Mouse (Mus musculus): ENCODE measurements around the gene Rhbdd2. TPM values are rescaled to one million over a fixed set of nuclear protein-coding genes. Genes with fewer than 3 reads are reported as not detected.

Gene Rhbdd2
- total RNA-seq, 1 experiment, result 15.7 TPM

DNA sequence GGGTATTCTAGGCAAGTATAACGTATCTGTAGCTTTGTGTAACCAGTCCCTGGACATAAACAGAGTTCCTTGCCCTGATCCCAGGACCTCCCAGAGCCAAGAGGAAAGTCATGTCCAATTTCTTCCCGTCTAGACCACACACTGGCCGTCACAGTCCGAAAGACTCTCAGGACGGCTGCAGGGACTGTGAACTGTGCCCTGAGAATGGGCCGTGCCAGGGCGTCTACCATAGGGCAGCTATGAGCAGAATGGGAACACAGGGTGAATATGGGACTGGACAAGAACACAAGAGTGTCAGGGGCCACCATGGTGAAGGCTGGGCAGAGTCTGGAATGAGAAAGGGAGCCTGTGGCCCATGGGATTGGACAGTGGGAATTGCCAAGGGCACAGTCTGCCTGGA, 28.1 kb downstream of the Rhbdd2 start:
- no peak for TF ChIP-seq ZC3H11A (IDR thresholded peaks at IDR 0.05; ENCODE audit: borderline replicate concordance, low read depth, low read length)
- no peak for TF ChIP-seq MAFK (IDR thresholded peaks at IDR 0.05; ENCODE audit: insufficient read depth, low read depth, low read length)
- no peak for TF ChIP-seq HCFC1 (IDR thresholded peaks at IDR 0.05; ENCODE audit: borderline replicate concordance, insufficient read depth, low read length)
- no peak for TF ChIP-seq ZNF384 (IDR thresholded peaks at IDR 0.05; ENCODE audit: low read depth, low read length)
- no peak for TF ChIP-seq CHD2 (IDR thresholded peaks at IDR 0.05; ENCODE audit: low read depth, low read length)
- Histone ChIP-seq H3K9ac (ENCODE audit: insufficient read depth, low read depth, low read length, poor library complexity, severe bottlenecking) (no peak overlapping the region; the same call in 1 of the 2 replicates), H3K4me1 (ENCODE audit: control insufficient read depth in 2 of 2, insufficient read depth in 2 of 2, low read length in 2 of 2, poor library complexity in 1 of 2) (peaks cover 10 to 32% of the 10 kb centered on the region in 2 experiments), H3K36me3 (ENCODE audit: control insufficient read depth, insufficient read depth, low read length, poor library complexity, severe bottlenecking) (no peaks in the 10 kb centered on the region), H3K9me3 (ENCODE audit: control insufficient read depth, insufficient read depth, low read depth, low read length) (no peaks in the 10 kb centered on the region), H3K27ac (ENCODE audit: insufficient read depth, low read depth, low read length, poor library complexity, severe bottlenecking) (peak overlapping the region; percentile 41; the same call in 1 of the 2 replicates), H3K4me3 (ENCODE audit: insufficient read depth in 1 of 2, low read depth in 1 of 2, low read length in 2 of 2, poor library complexity in 1 of 2, severe bottlenecking in 1 of 2) (no peak overlapping the region)
- no peak for DNase-seq (ENCODE audit: low read depth, low spot score)
- in situ Hi-C loops (cut with MboI; ENCODE audit: low sequenced_read_pairs in 2 of 2, unreplicated experiment in 2 of 2), result no loop called here

DNA sequence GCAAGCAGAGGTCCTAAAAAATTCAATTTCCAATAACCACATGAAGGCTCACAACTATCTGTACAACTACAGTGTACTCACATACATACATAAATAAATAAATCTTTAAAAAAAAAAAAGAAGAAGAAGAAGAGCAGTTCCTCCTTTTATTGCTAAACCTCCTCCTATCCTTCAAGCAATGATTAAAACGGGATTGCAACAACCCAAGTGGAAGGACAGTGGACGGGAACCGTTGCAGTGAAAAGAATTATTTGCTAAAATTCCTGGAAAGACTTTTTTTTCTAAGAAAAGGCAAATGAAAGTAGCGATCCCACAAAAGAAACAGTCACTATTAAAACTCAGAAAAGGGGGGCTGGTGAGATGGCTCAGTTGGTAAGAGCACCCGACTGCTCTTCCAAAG, 34.5 kb downstream of the Rhbdd2 start:
- no peak for TF ChIP-seq ZNF384 (IDR thresholded peaks at IDR 0.05; ENCODE audit: low read depth, low read length)
- TF ChIP-seq CHD2 (IDR thresholded peaks at IDR 0.05; ENCODE audit: low read depth, low read length), result no peak
- TF ChIP-seq HCFC1 (IDR thresholded peaks at IDR 0.05; ENCODE audit: borderline replicate concordance, insufficient read depth, low read length), result no peak
- no peak for TF ChIP-seq ZC3H11A (IDR thresholded peaks at IDR 0.05; ENCODE audit: borderline replicate concordance, low read depth, low read length)
- no peak for TF ChIP-seq MAFK (IDR thresholded peaks at IDR 0.05; ENCODE audit: insufficient read depth, low read depth, low read length)
- Histone ChIP-seq H3K4me3 (ENCODE audit: insufficient read depth in 1 of 2, low read depth in 1 of 2, low read length in 2 of 2, poor library complexity in 1 of 2, severe bottlenecking in 1 of 2) (no peak overlapping the region), H3K4me1 (ENCODE audit: control insufficient read depth in 2 of 2, insufficient read depth in 2 of 2, low read length in 2 of 2, poor library complexity in 1 of 2) (peaks cover 5 to 8% of the 10 kb centered on the region in 2 experiments), H3K27ac (ENCODE audit: insufficient read depth, low read depth, low read length, poor library complexity, severe bottlenecking) (no peak overlapping the region), H3K9me3 (ENCODE audit: control insufficient read depth, insufficient read depth, low read depth, low read length) (no peaks in the 10 kb centered on the region), H3K9ac (ENCODE audit: insufficient read depth, low read depth, low read length, poor library complexity, severe bottlenecking) (no peak overlapping the region), H3K36me3 (ENCODE audit: control insufficient read depth, insufficient read depth, low read length, poor library complexity, severe bottlenecking) (no peaks in the 10 kb centered on the region)
- DNase-seq (ENCODE audit: low read depth, low spot score), result no peak
- in situ Hi-C loops (cut with MboI; ENCODE audit: low sequenced_read_pairs in 2 of 2, unreplicated experiment in 2 of 2), result no loop called here

- Histone ChIP-seq H3K4me3 (ENCODE audit: insufficient read depth in 1 of 2, low read depth in 1 of 2, low read length in 2 of 2, poor library complexity in 1 of 2, severe bottlenecking in 1 of 2) (no peak overlapping the region), H3K4me1 (ENCODE audit: control insufficient read depth in 2 of 2, insufficient read depth in 2 of 2, low read length in 2 of 2, poor library complexity in 1 of 2) (peaks cover 6 to 15% of the 10 kb centered on the region in 2 experiments), H3K9me3 (ENCODE audit: control insufficient read depth, insufficient read depth, low read depth, low read length) (no peaks in the 10 kb centered on the region), H3K27ac (ENCODE audit: insufficient read depth, low read depth, low read length, poor library complexity, severe bottlenecking) (no peak overlapping the region), H3K9ac (ENCODE audit: insufficient read depth, low read depth, low read length, poor library complexity, severe bottlenecking) (no peak overlapping the region), H3K36me3 (ENCODE audit: control insufficient read depth, insufficient read depth, low read length, poor library complexity, severe bottlenecking) (no peaks in the 10 kb centered on the region)
- in situ Hi-C loops (cut with MboI; ENCODE audit: low sequenced_read_pairs in 2 of 2, unreplicated experiment in 2 of 2), result no loop called here
- DNase-seq (ENCODE audit: low read depth, low spot score), result no peak
- no peak for TF ChIP-seq ZC3H11A (IDR thresholded peaks at IDR 0.05; ENCODE audit: borderline replicate concordance, low read depth, low read length)
- no peak for TF ChIP-seq HCFC1 (IDR thresholded peaks at IDR 0.05; ENCODE audit: borderline replicate concordance, insufficient read depth, low read length)
- TF ChIP-seq ZNF384 (IDR thresholded peaks at IDR 0.05; ENCODE audit: low read depth, low read length), result no peak
- no peak for TF ChIP-seq CHD2 (IDR thresholded peaks at IDR 0.05; ENCODE audit: low read depth, low read length)
- no peak for TF ChIP-seq MAFK (IDR thresholded peaks at IDR 0.05; ENCODE audit: insufficient read depth, low read depth, low read length)
Observed at GRCm38 (mm10) chr5:135668071-135668470, 35.7 kb downstream of the Rhbdd2 start.

- no peak for TF ChIP-seq ZC3H11A (IDR thresholded peaks at IDR 0.05; ENCODE audit: borderline replicate concordance, low read depth, low read length)
- no peak for TF ChIP-seq CHD2 (IDR thresholded peaks at IDR 0.05; ENCODE audit: low read depth, low read length)
- TF ChIP-seq ZNF384 (IDR thresholded peaks at IDR 0.05; ENCODE audit: low read depth, low read length), result no peak
- TF ChIP-seq MAFK (IDR thresholded peaks at IDR 0.05; ENCODE audit: insufficient read depth, low read depth, low read length), result no peak
- no peak for TF ChIP-seq HCFC1 (IDR thresholded peaks at IDR 0.05; ENCODE audit: borderline replicate concordance, insufficient read depth, low read length)
- Histone ChIP-seq H3K4me1 (ENCODE audit: control insufficient read depth in 2 of 2, insufficient read depth in 2 of 2, low read length in 2 of 2, poor library complexity in 1 of 2) (peaks cover 6 to 22% of the 10 kb centered on the region in 2 experiments; a peak in 3 of 4 replicates), H3K36me3 (ENCODE audit: control insufficient read depth, insufficient read depth, low read length, poor library complexity, severe bottlenecking) (no peaks in the 10 kb centered on the region), H3K9me3 (ENCODE audit: control insufficient read depth, insufficient read depth, low read depth, low read length) (no peaks in the 10 kb centered on the region), H3K27ac (ENCODE audit: insufficient read depth, low read depth, low read length, poor library complexity, severe bottlenecking) (0 out of 2 replicates have a peak within 1 kb of the TSS, but pooled peaks have one; percentile 10), H3K4me3 (ENCODE audit: insufficient read depth in 1 of 2, low read depth in 1 of 2, low read length in 2 of 2, poor library complexity in 1 of 2, severe bottlenecking in 1 of 2) (peak within 1 kb of the TSS in 1 of 2 experiments; percentile 6; a peak in 1 of 4 replicates), H3K9ac (ENCODE audit: insufficient read depth, low read depth, low read length, poor library complexity, severe bottlenecking) (no peak within 1 kb of the TSS; the same call in 1 of the 2 replicates)
- DNase-seq (ENCODE audit: low read depth, low spot score), result peak; percentile 68
- in situ Hi-C loops (cut with MboI; ENCODE audit: low sequenced_read_pairs in 2 of 2, unreplicated experiment in 2 of 2), result no loop called here
Observed at GRCm38 (mm10) chr5:135669741-135670275, 37.4 kb downstream of the Rhbdd2 start, which contains the start of gene Por. Gene Por, plus strand, starts transcription at chr5:135670033.

Data from ES-E14 (cell line).